Mouse (Mus musculus): ENCODE measurements around the gene Atl3.
"Not testable (repeated sequence)": the region's sequence is repeated elsewhere in the genome, so short reads cannot be mapped to it uniquely, and the experiment has no call there.

Atl3 gene

GRCm38 (mm10) chr19:7493352-7494186, at the start of gene Atl3:
Atl3 (plus strand) TSS chr19:7494040.
- no peak for DNase-seq (ENCODE audit: low spot score in 2 of 2)

- DNase-seq (ENCODE audit: low spot score in 2 of 2): no peak
These were observed 48.7 kb upstream of the Atl3 start for GRCm38 (mm10) chr19:7445105-7445504.

- no peak for DNase-seq (ENCODE audit: low spot score in 2 of 2)
These were observed 48.2 kb upstream of the Atl3 start for GRCm38 (mm10) chr19:7445596-7445995.

GRCm38 (mm10) chr19:7456803-7457202, 37.0 kb upstream of the Atl3 start:
- no peak for DNase-seq (ENCODE audit: low spot score in 2 of 2)

GRCm38 (mm10) chr19:7458901-7459300, 34.9 kb upstream of the Atl3 start:
- no peak for DNase-seq (ENCODE audit: low spot score in 2 of 2)

- no peak for DNase-seq (ENCODE audit: low spot score in 2 of 2)
These were observed 34.5 kb upstream of the Atl3 start for GRCm38 (mm10) chr19:7459370-7459769.

- no peak for DNase-seq (ENCODE audit: low spot score in 2 of 2)
These were observed 25.9 kb upstream of the Atl3 start for GRCm38 (mm10) chr19:7467915-7468314.

- DNase-seq (ENCODE audit: low spot score in 2 of 2): no peak
These were observed 23.2 kb upstream of the Atl3 start for GRCm38 (mm10) chr19:7470643-7471042.

- DNase-seq (ENCODE audit: low spot score in 2 of 2): no peak
These were observed 14.0 kb upstream of the Atl3 start for GRCm38 (mm10) chr19:7479751-7480248.

- DNase-seq (ENCODE audit: low spot score in 2 of 2): peak; percentile 21 to 32
These were observed 12.1 kb upstream of the Atl3 start for GRCm38 (mm10) chr19:7481541-7482265.

- DNase-seq (ENCODE audit: low spot score in 2 of 2): no peak
These were observed 11.6 kb upstream of the Atl3 start for GRCm38 (mm10) chr19:7482266-7482598.

- DNase-seq (ENCODE audit: low spot score in 2 of 2): peak; percentile 93 to 94
These were observed 11.0 kb upstream of the Atl3 start, which contains the start of gene Rtn3 for GRCm38 (mm10) chr19:7482599-7483511. Rtn3 (minus strand) TSS chr19:7483281.

GRCm38 (mm10) chr19:7483512-7483882, 10.3 kb upstream of the Atl3 start:
- peak in 1 of 2 experiments; percentile 24 for DNase-seq (ENCODE audit: low spot score in 2 of 2)

GRCm38 (mm10) chr19:7484076-7484475, 9.8 kb upstream of the Atl3 start:
- no peak for DNase-seq (ENCODE audit: low spot score in 2 of 2)

GRCm38 (mm10) chr19:7487680-7488079, 6.2 kb upstream of the Atl3 start:
- no peak for DNase-seq (ENCODE audit: low spot score in 2 of 2)

- DNase-seq (ENCODE audit: low spot score in 2 of 2): no peak
These were observed 1.9 kb upstream of the Atl3 start for GRCm38 (mm10) chr19:7491960-7492359.

GRCm38 (mm10) chr19:7492682-7493081, 1.2 kb upstream of the Atl3 start:
- no peak for DNase-seq (ENCODE audit: low spot score in 2 of 2)

GRCm38 (mm10) chr19:7494187-7495015, 561 bp downstream of the Atl3 start:
- DNase-seq (ENCODE audit: low spot score in 2 of 2): peak; percentile 92 to 97

- no peak for DNase-seq (ENCODE audit: low spot score in 2 of 2)
These were observed 1.6 kb downstream of the Atl3 start for GRCm38 (mm10) chr19:7495221-7496038.

GRCm38 (mm10) chr19:7496070-7496469, 2.2 kb downstream of the Atl3 start:
- not testable (repeated sequence) for DNase-seq (ENCODE audit: low spot score in 2 of 2)

Measured in frontal cortex, postnatal 25 days (tissue).